Mouse (Mus musculus) brain, adult 2 months (tissue): Measurements from ENCODE around the gene Hist1h4n.
"Not testable (repeated sequence)": the region's sequence is repeated elsewhere in the genome, so short reads cannot be mapped to it uniquely, and the experiment has no call there.

Experiments used
- DNase-seq: peaks from one replicate; pipeline ENCODE4 v3.0.0; 2011; ENCODE audit warnings: low read depth, low spot score

Hist1h4n gene

DNA sequence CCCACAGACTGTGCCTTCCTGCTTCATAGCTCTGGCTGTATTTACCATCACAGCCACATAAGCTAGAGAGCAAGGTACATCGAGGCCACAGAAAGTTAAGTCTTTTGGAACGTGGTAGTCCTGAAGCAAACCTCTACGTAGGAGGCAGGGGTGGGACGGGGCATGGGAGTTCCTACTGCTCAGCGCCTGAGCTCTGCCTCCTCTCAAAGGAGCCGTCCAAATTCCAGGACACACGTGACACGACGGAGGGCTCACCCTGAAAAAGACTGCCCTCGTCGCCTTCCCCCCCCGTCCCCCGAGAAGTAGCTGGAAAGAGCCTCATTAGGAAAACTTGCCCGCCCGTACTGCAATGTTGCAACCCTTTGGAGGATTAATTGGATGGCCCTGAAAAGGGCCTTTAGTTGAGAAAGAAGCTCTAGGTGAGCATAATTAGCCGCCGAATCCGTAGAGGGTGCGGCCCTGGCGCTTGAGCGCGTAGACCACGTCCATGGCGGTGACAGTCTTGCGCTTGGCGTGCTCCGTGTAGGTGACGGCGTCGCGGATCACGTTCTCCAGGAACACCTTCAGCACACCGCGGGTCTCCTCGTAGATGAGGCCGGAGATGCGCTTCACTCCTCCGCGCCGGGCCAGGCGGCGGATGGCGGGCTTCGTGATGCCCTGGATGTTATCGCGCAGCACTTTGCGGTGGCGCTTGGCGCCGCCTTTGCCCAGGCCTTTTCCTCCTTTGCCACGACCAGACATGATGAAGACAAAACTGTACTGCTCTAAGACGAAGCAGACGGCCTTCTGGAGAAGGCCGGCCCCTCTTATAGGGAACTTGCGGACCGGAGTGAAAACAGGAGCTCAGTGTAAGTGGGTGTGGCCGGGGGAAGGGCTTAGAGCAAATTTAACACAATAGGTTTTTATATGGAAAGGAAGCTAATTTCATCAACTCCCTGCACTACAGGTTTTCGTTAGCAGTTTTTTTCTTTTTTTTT, at the start of gene Hist1h4n:
Gene Hist1h4n, minus strand, starts transcription at position 779 of the 977 bp plus-strand sequence.
- DNase-seq = not testable (repeated sequence)

DNA sequence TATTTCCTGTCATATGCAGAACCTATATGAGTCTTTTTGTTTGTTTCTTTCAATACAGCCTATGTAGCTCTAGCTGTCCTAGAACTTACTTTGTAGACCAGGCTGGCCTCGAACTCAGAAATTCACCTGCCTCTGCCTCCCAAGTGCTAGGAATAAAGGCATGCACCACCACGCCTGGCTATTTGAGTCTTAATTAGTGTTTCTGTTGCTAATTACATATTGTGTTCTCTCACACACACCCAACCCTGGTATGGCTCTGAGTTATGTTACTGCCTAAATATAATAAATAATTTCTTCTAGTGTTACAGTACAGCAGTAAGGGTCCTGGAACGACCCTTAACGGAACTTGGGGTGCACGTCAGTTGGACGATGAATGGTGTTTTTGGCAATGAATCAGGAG, 48.7 kb upstream of the Hist1h4n start:
- DNase-seq = no peak

- not testable (repeated sequence) for DNase-seq
Observed at GRCm38 (mm10) chr13:21865503-21865902, 33.5 kb upstream of the Hist1h4n start.

- no peak for DNase-seq
Observed at GRCm38 (mm10) chr13:21861608-21862007, 29.6 kb upstream of the Hist1h4n start.

GRCm38 (mm10) chr13:21855698-21856162, 23.7 kb upstream of the Hist1h4n start:
- DNase-seq = peak; percentile 86

- peak; percentile 82 for DNase-seq
Observed at GRCm38 (mm10) chr13:21855146-21855545, 23.1 kb upstream of the Hist1h4n start.

DNA sequence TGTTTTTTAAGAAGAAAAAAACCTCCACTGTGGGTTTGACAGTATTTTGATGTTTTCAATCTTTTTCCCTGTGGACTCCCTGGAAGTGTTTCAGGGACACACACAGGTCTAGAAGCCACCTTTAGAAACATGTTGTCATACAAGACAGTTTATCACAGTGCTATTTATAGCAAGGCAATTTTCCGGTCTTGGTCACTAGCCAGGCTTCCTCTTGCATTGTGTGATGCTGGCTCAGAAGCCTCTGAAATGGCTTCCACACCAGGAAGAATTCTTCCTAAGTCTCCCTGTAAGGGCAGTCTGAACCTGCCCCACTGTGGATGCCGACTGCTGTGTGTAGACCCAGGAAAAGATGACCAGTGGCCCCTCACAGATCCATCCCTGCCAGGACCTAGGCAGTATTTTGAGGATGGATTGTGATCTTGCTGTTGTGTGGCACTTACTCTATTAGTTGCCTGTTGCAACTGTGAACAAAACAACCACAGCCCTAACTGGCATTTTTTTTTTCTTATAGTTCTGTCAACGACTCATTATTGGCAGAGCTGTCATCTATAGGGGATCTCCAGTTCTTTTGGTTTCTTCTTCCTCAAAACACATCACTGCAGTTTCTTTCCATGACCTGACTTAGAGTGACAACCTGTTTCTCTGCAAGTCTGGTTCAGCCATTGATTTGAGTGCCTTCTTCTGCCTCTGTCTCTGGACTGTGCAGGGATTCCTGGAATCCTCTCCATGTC, 20.4 kb upstream of the Hist1h4n start:
- DNase-seq = peak; percentile 8

DNA sequence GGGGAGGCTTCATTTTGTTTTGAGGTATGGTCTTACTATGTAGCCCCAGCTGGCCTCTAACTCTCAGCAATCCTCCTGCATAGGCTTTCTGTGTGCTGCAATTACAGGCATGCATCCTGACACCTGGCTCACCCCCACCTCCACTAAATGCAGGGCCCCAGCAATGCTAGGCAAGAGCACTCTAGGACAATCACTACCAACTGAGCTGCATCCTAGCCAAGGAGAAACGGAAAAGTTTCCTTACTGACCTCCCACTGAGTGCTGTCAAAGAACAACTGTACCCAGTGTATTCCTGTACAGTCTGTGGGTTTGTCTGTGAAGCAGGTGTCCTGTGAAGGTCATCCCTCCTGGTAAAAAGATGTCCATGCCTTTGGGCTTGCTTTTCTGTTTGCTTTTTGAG, 18.7 kb upstream of the Hist1h4n start:
- DNase-seq = not testable (repeated sequence)

- peak; percentile 38 for DNase-seq
Observed at GRCm38 (mm10) chr13:21847883-21848282, 15.9 kb upstream of the Hist1h4n start.

- DNase-seq = not testable (repeated sequence)
Observed at GRCm38 (mm10) chr13:21846356-21846755, 14.4 kb upstream of the Hist1h4n start.

GRCm38 (mm10) chr13:21840508-21840907, 8.5 kb upstream of the Hist1h4n start:
- DNase-seq = not testable (repeated sequence)

DNA sequence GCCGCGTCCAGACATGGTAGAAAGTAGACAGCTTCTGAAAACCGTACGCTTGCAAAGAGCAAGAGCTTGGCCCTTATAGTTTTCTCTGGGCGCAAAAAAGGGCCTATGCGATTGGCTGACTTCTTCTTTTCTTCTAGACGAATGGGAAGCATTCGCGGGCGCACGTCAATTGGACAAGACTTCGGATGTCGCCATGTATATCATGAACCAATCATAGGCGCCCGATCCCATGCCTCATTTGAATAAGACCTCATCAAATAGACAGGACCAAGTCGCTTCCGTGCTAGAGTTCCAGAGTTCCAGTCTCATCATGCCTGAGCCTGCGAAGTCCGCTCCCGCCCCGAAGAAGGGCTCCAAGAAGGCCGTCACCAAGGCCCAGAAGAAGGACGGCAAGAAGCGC, 1.5 kb upstream of the Hist1h4n start, which contains the start of the genes Hist1h2ap and Hist1h2br:
Gene Hist1h2ap, minus strand, starts transcription at position 47 of the 400 bp plus-strand sequence.
Gene Hist1h2br, plus strand, starts transcription at position 283 of the 400 bp plus-strand sequence.
- DNase-seq = not testable (repeated sequence)

- DNase-seq = no peak
Observed at GRCm38 (mm10) chr13:21830344-21830743, 1.7 kb downstream of the Hist1h4n start.

GRCm38 (mm10) chr13:21828511-21828910, 3.5 kb downstream of the Hist1h4n start:
- DNase-seq = no peak

GRCm38 (mm10) chr13:21820082-21820890, 11.7 kb downstream of the Hist1h4n start:
- not testable (repeated sequence) for DNase-seq

DNA sequence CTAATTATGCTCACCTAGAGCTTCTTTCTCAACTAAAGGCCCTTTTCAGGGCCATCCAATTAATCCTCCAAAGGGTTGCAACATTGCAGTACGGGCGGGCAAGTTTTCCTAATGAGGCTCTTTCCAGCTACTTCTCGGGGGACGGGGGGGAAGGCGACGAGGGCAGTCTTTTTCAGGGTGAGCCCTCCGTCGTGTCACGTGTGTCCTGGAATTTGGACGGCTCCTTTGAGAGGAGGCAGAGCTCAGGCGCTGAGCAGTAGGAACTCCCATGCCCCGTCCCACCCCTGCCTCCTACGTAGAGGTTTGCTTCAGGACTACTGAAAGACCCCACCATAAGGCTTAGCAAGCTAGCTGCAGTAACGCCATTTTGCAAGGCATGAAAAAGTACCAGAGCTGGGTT, 19.9 kb downstream of the Hist1h4n start:
- not testable (repeated sequence) for DNase-seq

DNA sequence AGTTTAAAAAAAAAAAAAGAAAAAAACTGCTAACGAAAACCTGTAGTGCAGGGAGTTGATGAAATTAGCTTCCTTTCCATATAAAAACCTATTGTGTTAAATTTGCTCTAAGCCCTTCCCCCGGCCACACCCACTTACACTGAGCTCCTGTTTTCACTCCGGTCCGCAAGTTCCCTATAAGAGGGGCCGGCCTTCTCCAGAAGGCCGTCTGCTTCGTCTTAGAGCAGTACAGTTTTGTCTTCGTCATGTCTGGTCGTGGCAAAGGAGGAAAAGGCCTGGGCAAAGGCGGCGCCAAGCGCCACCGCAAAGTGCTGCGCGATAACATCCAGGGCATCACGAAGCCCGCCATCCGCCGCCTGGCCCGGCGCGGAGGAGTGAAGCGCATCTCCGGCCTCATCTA, 20.5 kb downstream of the Hist1h4n start, which contains the start of gene Hist1h4m:
Gene Hist1h4m, plus strand, starts transcription at position 208 of the 400 bp plus-strand sequence.
- not testable (repeated sequence) for DNase-seq

DNA sequence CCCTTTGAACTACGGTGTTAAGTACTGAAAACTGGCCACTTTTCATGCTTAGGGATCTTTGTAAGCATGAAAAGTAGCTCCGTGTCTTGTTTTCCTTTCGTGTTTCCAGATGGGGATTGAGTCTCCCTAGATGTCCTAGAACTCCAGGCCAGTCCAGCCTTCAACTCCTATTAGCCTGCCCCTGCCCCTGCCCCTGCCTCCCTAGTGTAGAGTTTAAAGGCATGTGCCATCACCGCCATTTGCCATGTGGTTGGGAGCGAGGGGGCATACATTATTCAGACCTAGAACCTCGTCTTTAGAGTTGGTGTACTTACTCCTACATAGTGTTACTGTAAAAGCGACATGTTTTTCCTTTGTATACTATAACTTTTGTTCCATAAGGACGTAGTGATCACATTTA, 20.9 kb downstream of the Hist1h4n start:
- DNase-seq = not testable (repeated sequence)

DNA sequence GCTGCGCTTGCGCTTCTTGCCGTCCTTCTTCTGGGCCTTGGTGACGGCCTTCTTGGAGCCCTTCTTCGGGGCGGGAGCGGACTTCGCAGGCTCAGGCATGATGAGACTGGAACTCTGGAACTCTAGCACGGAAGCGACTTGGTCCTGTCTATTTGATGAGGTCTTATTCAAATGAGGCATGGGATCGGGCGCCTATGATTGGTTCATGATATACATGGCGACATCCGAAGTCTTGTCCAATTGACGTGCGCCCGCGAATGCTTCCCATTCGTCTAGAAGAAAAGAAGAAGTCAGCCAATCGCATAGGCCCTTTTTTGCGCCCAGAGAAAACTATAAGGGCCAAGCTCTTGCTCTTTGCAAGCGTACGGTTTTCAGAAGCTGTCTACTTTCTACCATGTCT, 21.9 kb downstream of the Hist1h4n start, which contains the start of the genes Hist1h2bq and Hist1h2ao:
Gene Hist1h2bq, minus strand, starts transcription at position 125 of the 400 bp plus-strand sequence.
Gene Hist1h2ao, plus strand, starts transcription at position 393 of the 400 bp plus-strand sequence.
- DNase-seq = not testable (repeated sequence)

- DNase-seq = not testable (repeated sequence)
Observed at GRCm38 (mm10) chr13:21803058-21803457, 28.9 kb downstream of the Hist1h4n start.

DNA sequence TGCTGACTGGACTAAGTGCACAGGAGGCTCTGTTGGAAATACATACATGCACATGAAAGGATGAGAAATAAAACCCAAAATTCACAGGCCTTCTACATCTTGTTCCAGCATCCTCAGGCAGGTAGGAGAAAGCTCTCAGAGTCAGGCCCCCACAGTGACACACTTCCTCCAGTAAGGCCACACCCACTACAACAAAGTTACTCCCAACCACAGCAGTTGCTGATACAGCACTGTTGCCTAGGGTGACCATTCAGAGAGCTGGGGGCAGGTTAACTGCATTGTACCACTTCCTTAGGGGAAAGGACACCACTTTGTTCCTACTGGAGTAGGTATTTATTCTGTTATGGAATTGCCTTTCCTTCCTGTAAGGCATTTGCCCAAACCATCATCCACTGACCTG, 34.8 kb downstream of the Hist1h4n start:
- not testable (repeated sequence) for DNase-seq
